Mouse (Mus musculus) skeletal muscle tissue, adult 2 months (tissue): Measurements from ENCODE around the gene C8b.

Source experiments
- DNase-seq: peaks from one replicate; pipeline ENCODE4 v3.0.0-alpha.2; 2012; ENCODE audit warnings: low read depth, low spot score

The C8b gene

GRCm38 (mm10) chr4:104766065-104766464, at the start of gene C8b:
Gene C8b, plus strand, starts transcription at chr4:104766317.
- DNase-seq: no peak

GRCm38 (mm10) chr4:104716506-104716905, 49.6 kb upstream of the C8b start:
- DNase-seq: no peak

- no peak for DNase-seq
These were observed 46.9 kb upstream of the C8b start for GRCm38 (mm10) chr4:104718973-104719795.

- DNase-seq: no peak
These were observed 42.5 kb upstream of the C8b start for GRCm38 (mm10) chr4:104723527-104724045.

DNA sequence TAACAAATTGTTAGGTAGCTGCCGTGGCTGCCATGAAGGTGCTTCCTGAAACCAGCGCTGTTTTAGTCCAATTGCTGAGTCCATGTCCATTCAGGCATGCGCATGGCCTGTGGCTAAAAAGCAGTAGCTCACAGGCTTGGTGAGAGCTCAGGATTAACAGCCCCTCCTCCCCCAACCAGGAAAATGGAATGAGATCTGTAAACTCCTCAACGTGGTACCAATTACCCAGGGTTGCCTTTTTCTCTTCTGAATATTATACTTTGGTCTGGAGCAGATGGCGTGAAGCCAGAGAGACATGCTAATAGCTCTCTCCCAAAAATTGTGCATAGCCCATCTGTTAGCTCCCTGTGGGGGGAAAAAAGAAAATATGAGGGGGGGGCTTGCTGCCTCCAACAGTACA, 41.9 kb upstream of the C8b start:
- no peak for DNase-seq

DNA sequence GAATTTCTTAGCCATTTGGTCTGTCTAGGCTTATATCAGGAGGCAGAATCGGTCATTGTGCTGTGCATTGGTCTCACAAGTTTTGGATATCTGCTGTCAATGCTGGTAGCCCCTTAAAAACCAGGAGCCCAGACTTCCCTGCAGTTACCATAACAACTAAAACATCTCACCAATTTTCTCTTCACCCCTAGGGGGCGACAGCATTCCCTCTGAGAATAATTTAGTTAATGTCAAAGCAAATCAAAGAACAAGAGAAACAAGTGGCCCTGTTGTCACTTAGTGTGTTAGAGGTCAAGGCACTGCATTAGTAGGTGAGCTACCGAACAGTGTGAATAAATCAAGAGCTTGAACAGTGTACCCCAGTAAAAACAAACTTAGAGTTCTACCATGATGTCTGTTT, 40.4 kb upstream of the C8b start:
- no peak for DNase-seq

GRCm38 (mm10) chr4:104729185-104729584, 36.9 kb upstream of the C8b start:
- no peak for DNase-seq

DNA sequence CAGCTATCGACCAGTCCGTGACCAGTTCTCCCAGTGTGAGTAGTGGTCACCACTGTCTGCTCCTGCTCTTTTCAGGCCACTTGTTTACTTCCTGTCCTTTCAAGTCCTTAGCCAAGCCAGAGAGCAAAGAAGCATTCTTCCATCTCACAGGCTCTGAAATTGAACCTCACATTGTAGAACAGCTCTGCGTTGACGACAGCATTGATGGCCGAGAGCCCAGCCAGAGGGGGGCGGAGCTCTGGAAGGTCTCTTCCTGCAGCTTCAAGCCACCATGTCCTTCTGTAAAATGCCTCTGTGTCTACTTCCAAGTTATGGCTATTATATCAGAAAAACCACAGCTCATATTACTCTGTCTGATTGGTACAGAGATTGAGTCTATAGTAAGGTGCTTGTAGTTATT, 19.6 kb upstream of the C8b start:
- no peak for DNase-seq

- DNase-seq: no peak
These were observed 12.0 kb upstream of the C8b start for GRCm38 (mm10) chr4:104754090-104754489.

GRCm38 (mm10) chr4:104760878-104761624, 5.1 kb upstream of the C8b start:
- DNase-seq: no peak

- DNase-seq: no peak
These were observed 2.1 kb downstream of the C8b start for GRCm38 (mm10) chr4:104768190-104768589.

DNA sequence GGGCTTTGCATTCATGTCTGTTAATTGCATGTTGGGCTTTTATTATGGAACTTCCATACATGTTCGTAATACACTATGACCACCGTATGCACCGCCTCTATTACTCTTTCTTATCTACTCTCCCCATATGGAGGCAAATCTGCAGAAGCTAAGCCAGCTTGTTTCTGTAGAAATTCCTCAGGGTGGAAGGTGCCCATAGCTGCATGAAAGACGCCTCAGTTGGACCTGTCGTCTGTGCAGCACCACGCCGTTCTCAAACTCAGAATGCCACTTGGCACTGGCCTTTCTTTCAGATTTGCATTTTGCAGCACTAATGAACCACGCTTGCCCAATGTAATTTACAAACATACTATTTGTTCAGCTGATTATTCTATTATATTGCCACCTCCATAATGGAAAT, 3.5 kb downstream of the C8b start:
- DNase-seq: no peak

- no peak for DNase-seq
These were observed 4.2 kb downstream of the C8b start for GRCm38 (mm10) chr4:104770331-104770730.

DNA sequence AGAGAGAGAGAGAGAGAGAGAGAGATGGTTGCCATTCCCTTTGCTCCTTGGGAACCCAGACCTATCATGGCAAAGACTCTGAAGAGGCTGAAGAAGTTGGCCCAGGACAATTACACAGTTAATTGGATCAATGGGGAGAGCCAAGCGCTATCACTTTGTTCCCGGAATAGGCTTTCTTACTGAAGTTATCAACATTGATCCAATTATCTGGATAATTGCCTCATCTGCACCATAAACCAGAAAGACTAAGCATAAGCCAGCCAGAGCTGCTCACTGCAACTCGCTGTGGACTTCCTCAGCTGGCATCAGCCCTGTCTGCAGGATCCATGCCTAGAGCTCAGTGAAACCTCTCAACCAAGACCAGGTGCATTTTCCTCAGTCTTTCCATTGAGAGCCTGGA, 9.5 kb downstream of the C8b start:
- DNase-seq: no peak

GRCm38 (mm10) chr4:104779460-104779859, 13.3 kb downstream of the C8b start:
- no peak for DNase-seq

DNA sequence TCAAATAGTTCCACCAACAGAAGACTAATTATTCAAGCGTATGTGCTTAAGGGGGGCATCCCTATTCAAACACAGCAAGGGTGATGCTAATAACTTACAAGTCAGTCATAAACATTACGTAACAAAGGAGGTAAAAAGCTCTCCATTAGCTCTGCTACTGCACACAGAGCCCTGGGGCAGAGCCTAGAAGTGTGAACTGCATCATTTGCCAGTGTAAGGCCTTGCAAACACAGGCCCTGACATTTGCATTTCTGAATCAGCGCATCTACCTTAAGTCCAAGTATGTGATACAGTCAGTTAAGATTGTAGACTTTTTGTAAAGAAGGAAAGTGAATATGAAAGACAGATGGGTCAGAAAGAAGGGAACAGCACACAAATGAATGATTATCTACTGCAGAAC, 15.3 kb downstream of the C8b start:
- no peak for DNase-seq

DNA sequence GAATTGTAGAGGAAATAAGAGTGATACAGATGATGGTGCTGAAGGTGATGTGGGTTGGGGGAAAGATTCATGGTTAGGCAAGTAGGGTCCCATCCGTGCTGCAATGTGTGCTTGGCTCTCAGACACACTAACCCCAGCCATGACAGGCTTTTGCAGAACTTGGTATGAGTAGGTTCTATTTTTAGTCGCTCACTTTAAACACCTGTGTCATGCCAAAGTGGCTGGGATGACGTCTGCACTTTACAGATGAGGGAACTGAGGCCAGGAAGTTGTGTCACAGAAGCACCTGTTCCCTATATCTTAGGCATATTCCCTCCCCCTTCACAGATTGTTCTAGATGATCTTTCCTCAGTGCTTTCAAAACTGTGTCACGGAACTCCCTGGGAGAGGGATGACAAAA, 16.2 kb downstream of the C8b start:
- DNase-seq: no peak

- DNase-seq: no peak
These were observed 26.0 kb downstream of the C8b start for GRCm38 (mm10) chr4:104792111-104792510.

- no peak for DNase-seq
These were observed 32.8 kb downstream of the C8b start for GRCm38 (mm10) chr4:104798951-104799350.

DNA sequence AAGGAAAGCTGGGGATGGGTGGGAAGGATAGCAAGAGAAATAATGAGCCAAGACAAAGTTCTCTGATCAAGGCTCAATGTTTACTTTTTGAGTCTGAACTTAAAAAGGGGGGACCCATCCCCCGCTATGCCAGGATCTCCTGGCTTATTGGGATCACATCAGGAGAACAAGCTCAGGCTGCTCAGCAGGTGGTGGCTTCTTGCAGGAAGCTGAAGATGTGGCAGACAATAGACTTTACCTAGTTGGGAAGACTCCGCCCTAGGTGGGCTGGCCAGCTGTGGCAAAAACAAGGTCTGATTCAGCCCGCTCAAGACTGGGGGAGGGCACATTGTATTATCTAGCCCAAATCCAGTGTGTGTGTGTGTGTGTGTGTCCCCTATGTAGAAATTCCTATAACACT, 35.5 kb downstream of the C8b start:
- no peak for DNase-seq

GRCm38 (mm10) chr4:104804100-104804499, 38.0 kb downstream of the C8b start:
- DNase-seq: no peak

GRCm38 (mm10) chr4:104805414-104806257, 39.5 kb downstream of the C8b start:
- DNase-seq: no peak
